Mouse (Mus musculus) embryonic facial prominence, embryonic 11.5 days (tissue): Measurements from ENCODE around the gene Styx. TPM values are rescaled to one million over a fixed set of nuclear protein-coding genes. Genes with fewer than 3 reads are reported as not detected.

Source experiments
- ATAC-seq: fragments of 200-750 bp; cut with Nextera tagmentation; replicated peaks from 2 replicates; pipeline ENCODE4 v1.8.0; 2017; ENCODE audit warnings: low read depth; ENCODE audit not compliant: insufficient number of reproducible peaks, low FRiP score, low TSS enrichment
- DNase-seq: peaks from one replicate; pipeline ENCODE4 v3.0.0-alpha.2; 2015; ENCODE audit warnings: low spot score
- H3K27ac ChIP-seq: fragments of 300-500 bp; sonication (generic); replicated peaks from 2 replicates; pipeline ENCODE4 v1.5.1; 2014; ENCODE audit warnings: mild to moderate bottlenecking, low read depth, low read length, control low read depth
- H3K27me3 ChIP-seq: fragments of 300-500 bp; sonication (generic); 2 replicates; pipeline ENCODE4 v1.6.1; 2014; ENCODE audit warnings: mild to moderate bottlenecking, low read length, moderate library complexity, mixed read lengths; ENCODE audit not compliant: control insufficient read depth, insufficient read depth
- H3K36me3 ChIP-seq: fragments of 300-500 bp; sonication (generic); replicated peaks from 2 replicates; pipeline ENCODE4 v1.6.1; 2014; ENCODE audit warnings: low read depth, mild to moderate bottlenecking, low read length, moderate library complexity, mixed read lengths; ENCODE audit not compliant: control insufficient read depth, insufficient read depth
- H3K4me1 ChIP-seq: fragments of 300-500 bp; sonication (generic); 2 replicates; pipeline ENCODE4 v1.6.1; 2014; ENCODE audit warnings: low read length, mixed read lengths; ENCODE audit not compliant: control insufficient read depth, insufficient read depth
- H3K4me2 ChIP-seq: fragments of 300-500 bp; sonication (generic); 2 replicates; pipeline ENCODE4 v1.6.1; 2014; ENCODE audit warnings: low read depth, mild to moderate bottlenecking, control low read depth, low read length, moderate library complexity
- H3K4me3 ChIP-seq: fragments of 300-500 bp; sonication (generic); 2 replicates; pipeline ENCODE4 v1.5.1; 2014; ENCODE audit warnings: low read depth, low read length, control low read depth
- H3K9ac ChIP-seq: fragments of 300-500 bp; sonication (generic); replicated peaks from 2 replicates; pipeline ENCODE4 v1.6.1; 2014; ENCODE audit warnings: mild to moderate bottlenecking, control low read depth, low read length
- H3K9me3 ChIP-seq: fragments of 300-500 bp; sonication (generic); replicated peaks from 2 replicates; pipeline ENCODE4 v1.6.1; 2016; ENCODE audit warnings: mild to moderate bottlenecking, low read length, inconsistent platforms, mixed read lengths; ENCODE audit not compliant: control insufficient read depth
- WGBS: fragments of 180-500 bp; shearing (Covaris S2); extraction: QIAGEN DNeasy Blood & Tissue Kit; methylation state at CpG from one replicate; pipeline ENCODE4 v1.1.7; 2014; 5-methylcytosine and 5-hydroxymethylcytosine counted together
- polyA plus RNA-seq: library from polyadenylated mRNA; unstranded; fragments of >200 nt; fragmentation: Nextera tagmentation; extraction: Ambion mirVana; gene quantifications from 2 replicates; pipeline ENCODE4 v1.2.1, GENCODE M21; 2014

The Styx gene
- 33.4 and 40.5 TPM in 2 replicates for polyA plus RNA-seq

DNA sequence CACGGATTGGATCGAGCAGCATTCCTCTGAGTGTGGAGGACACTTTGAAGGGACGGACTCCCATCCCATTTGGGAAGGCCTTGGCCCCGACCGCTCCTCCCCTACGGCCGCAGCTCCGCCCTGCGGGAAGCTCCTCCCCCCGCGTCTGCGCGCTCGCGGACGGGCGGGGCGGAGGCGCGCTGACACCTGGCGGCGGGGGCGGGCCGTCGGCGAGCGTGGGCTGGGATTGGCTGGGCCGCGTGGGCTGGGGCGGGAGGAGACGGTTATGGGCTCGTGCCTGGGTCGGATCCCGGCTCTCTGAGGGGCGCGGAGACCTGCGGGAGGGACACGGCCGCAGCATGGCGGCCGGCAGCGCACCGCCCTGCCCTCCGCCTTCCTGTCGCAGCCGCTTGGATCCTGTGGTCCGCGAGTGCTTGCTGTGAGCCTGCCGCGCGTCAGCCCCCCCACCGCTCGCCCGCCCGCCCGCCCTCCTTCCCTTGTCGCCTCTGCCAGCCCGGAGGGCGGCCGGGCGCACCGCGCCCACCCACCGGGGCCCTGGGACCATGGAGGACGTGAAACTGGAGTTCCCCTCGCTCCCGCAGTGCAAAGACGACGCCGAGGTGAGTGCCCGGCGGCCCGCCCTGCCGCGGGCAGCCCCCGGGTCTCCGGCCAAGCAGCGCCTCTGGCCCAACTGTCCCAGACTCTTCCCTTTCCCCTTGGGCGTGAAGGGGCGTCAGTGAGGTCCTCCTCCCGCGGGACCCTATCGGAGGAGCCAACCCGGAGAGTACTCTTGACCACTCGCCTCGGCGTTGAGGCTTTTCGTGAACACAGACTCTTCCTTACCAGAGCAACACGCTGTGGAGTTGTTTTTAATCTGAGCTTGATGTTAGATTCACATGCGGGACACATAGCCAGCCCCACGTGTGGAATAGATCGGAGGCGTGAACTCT is at the start of gene Styx:
Gene Styx (plus strand): TSS at position 163 of the 929 bp plus-strand sequence.
- Histone ChIP-seq H3K36me3 (peaks cover 6% of the 10 kb centered on the region; the same call in 1 of the 2 replicates), H3K9ac (peak within 1 kb of the TSS; percentile 56), H3K4me1 (no peaks in the 10 kb centered on the region; the same call in 1 of the 2 replicates), H3K9me3 (no peaks in the 10 kb centered on the region), H3K27ac (no peak within 1 kb of the TSS; the same call in 1 of the 2 replicates), H3K27me3 (no peaks in the 10 kb centered on the region), H3K4me2 (peak within 1 kb of the TSS; percentile 29), H3K4me3 (peak within 1 kb of the TSS; percentile 52)
- ATAC-seq, result peak; percentile 97
- peak; percentile 94 for DNase-seq
- under 1% methylated on average over 56 of the region's 93 CpGs for WGBS

DNA sequence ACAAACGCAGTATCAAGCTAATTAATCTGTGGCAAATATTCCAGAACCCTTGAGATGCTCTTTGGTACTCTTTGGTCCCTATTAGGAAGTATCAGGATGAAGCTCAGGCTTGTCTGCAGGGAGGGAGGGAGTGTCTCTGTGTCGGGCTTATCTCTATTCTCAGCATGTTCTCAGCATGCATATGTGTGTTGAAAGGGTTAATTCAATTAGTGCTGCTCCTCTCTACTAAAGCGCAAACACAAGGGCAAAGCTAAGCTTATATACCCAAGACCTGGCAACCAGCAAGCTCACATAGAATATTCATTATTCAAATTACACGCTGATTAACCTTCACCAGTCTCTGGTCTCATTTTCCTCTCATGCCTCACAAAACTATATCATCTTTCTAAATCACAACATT is 47.0 kb upstream of the Styx start:
- no peaks in the 10 kb centered on the region for H3K27me3 ChIP-seq
- H3K36me3 ChIP-seq, result peaks cover 2% of the 10 kb centered on the region
- DNase-seq (no peak), ATAC-seq (no peak)
- no peak overlapping the region for H3K27ac ChIP-seq
- H3K4me2 ChIP-seq, result no peak overlapping the region
- no peaks in the 10 kb centered on the region for H3K4me1 ChIP-seq
- H3K4me3 ChIP-seq, result no peak overlapping the region
- WGBS, result 61% methylated on average over 4 of the region's 4 CpGs
- no peak overlapping the region for H3K9ac ChIP-seq
- no peaks in the 10 kb centered on the region for H3K9me3 ChIP-seq

- Histone ChIP-seq H3K4me3 (no peak overlapping the region), H3K36me3 (peaks cover 2% of the 10 kb centered on the region), H3K27ac (no peak overlapping the region), H3K4me1 (no peaks in the 10 kb centered on the region), H3K27me3 (no peaks in the 10 kb centered on the region), H3K9ac (no peak overlapping the region), H3K4me2 (no peak overlapping the region), H3K9me3 (no peaks in the 10 kb centered on the region)
- ATAC-seq (no peak), DNase-seq (no peak)
- WGBS, result 76% methylated on average over 4 of the region's 4 CpGs
Observed at GRCm38 (mm10) chr14:45304389-45304788, 46.5 kb upstream of the Styx start.

- Histone ChIP-seq H3K27ac (no peak overlapping the region), H3K36me3 (peaks cover 2% of the 10 kb centered on the region; the same call in 1 of the 2 replicates), H3K4me1 (no peaks in the 10 kb centered on the region), H3K9me3 (no peaks in the 10 kb centered on the region), H3K4me3 (no peak overlapping the region), H3K27me3 (no peaks in the 10 kb centered on the region), H3K9ac (no peak overlapping the region), H3K4me2 (no peak overlapping the region)
- ATAC-seq, result no peak
- 93% methylated on average over 5 of the region's 5 CpGs for WGBS
- DNase-seq, result no peak
Observed at GRCm38 (mm10) chr14:45305852-45306251, 45.0 kb upstream of the Styx start.

- peaks cover 2% of the 10 kb centered on the region; the same call in 1 of the 2 replicates for H3K36me3 ChIP-seq
- DNase-seq (no peak), ATAC-seq (no peak)
- H3K4me1 ChIP-seq, result no peaks in the 10 kb centered on the region
- H3K9me3 ChIP-seq, result no peaks in the 10 kb centered on the region
- 91% methylated on average over 8 of the region's 8 CpGs for WGBS
- no peak overlapping the region for H3K4me2 ChIP-seq
- no peak overlapping the region for H3K27ac ChIP-seq
- no peak overlapping the region for H3K9ac ChIP-seq
- H3K4me3 ChIP-seq, result no peak overlapping the region
- no peaks in the 10 kb centered on the region for H3K27me3 ChIP-seq
Observed at GRCm38 (mm10) chr14:45307630-45308328, 43.1 kb upstream of the Styx start.

DNA sequence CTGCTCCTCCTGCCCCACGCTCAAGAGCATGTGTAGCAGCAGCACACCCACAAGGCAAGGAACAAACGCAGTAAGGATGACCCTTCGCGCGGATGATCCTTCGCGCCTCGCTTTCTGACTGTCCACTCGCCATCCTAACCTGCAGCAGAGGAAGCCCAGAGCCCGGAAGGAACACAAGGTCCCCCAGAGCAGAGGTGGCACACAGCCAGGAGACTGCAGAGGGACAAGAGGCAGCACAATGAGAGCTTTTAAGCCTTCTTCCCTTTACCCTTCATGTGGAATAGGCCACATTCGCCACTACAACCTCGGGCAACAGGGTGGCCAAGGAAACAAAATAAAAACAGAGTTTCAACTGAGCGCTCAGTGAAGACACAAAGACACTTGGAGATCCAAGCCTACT is 41.2 kb upstream of the Styx start:
- Histone ChIP-seq H3K27me3 (no peaks in the 10 kb centered on the region), H3K27ac (no peak overlapping the region), H3K4me1 (no peaks in the 10 kb centered on the region), H3K9ac (no peak overlapping the region), H3K36me3 (no peaks in the 10 kb centered on the region), H3K9me3 (no peaks in the 10 kb centered on the region), H3K4me2 (no peak overlapping the region), H3K4me3 (no peak overlapping the region)
- WGBS, result 92% methylated on average over 13 of the region's 13 CpGs
- DNase-seq (no peak), ATAC-seq (no peak)

DNA sequence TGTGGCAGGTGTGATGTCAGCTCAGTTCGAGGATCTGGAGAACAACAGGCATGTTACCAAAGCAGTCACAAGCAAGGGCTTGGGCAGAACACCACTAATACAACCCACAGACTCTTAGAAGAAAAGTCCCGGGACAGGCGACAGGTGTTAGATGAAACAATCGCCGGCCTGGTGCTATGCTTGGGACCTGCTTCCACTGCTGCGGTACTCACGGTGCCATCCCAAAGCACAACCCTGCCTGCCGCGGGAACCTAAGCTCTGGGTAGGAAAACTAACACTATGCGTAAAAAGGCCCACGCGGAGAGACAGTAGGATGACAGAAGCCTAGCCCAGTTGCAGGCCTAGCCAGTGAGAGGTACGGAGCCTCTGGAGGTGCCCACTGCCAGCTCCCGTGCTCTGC is 40.8 kb upstream of the Styx start:
- H3K9ac ChIP-seq, result no peak overlapping the region
- H3K9me3 ChIP-seq, result no peaks in the 10 kb centered on the region
- H3K27me3 ChIP-seq, result no peaks in the 10 kb centered on the region
- no peaks in the 10 kb centered on the region for H3K4me1 ChIP-seq
- ATAC-seq (no peak), DNase-seq (no peak)
- 89% methylated on average over 14 of the region's 14 CpGs for WGBS
- no peak overlapping the region for H3K4me2 ChIP-seq
- no peaks in the 10 kb centered on the region for H3K36me3 ChIP-seq
- H3K4me3 ChIP-seq, result no peak overlapping the region
- no peak overlapping the region for H3K27ac ChIP-seq

DNA sequence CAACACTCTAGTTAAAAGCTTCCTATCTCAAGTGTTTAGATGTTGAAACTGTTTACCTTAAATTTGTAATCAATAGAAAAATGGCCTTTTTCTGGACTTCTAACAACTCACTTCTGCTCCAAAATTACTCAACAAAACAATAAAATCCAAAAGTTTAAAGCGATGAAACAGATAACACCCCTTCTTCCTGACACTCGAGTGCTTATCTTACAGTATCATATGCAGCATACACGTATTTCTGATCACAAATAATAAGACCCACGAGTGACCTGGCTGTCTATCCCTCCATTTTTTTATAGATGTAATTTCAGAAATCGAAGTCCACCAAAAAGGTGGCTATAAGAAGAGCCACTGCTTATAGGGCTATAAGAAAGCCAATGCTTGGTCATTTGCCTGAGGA is 34.0 kb upstream of the Styx start:
- no peak for ATAC-seq
- H3K9ac ChIP-seq, result no peak overlapping the region
- peak overlapping the region; percentile 70; the same call in 1 of the 2 replicates for H3K4me2 ChIP-seq
- H3K27me3 ChIP-seq, result no peaks in the 10 kb centered on the region
- no peak for DNase-seq
- H3K36me3 ChIP-seq, result no peaks in the 10 kb centered on the region
- 87% methylated on average over 5 of the region's 5 CpGs for WGBS
- H3K4me1 ChIP-seq, result no peaks in the 10 kb centered on the region
- H3K27ac ChIP-seq, result no peak overlapping the region
- no peaks in the 10 kb centered on the region for H3K9me3 ChIP-seq
- H3K4me3 ChIP-seq, result no peak overlapping the region
